Mouse (Mus musculus) midbrain, postnatal 0 days (tissue): ENCODE measurements at regions not wholly inside any gene's neighbourhood (a gene's known extent, or its start where the extent isn't known, plus 50 kb on each side); places are given as distances from the start of the nearest gene placed in this dataset.

Experiments used
- ATAC-seq: fragments of 200-750 bp; cut with Nextera tagmentation; 2 replicates; pipeline ENCODE4 v1.8.0; 2017; ENCODE audit warnings: moderate number of reproducible peaks, mild to moderate bottlenecking, moderate TSS enrichment, moderate library complexity; ENCODE audit not compliant: low FRiP score
- DNase-seq: peaks from one replicate; pipeline ENCODE4 v3.0.0-alpha.2; 2015; ENCODE audit warnings: low spot score
- H3K27ac ChIP-seq: fragments of 300-500 bp; sonication (generic); 2 replicates; pipeline ENCODE4 v1.5.1; 2014; ENCODE audit warnings: low read depth, mild to moderate bottlenecking, low read length, mixed read lengths
- H3K27me3 ChIP-seq: fragments of 300-500 bp; sonication (generic); 2 replicates; pipeline ENCODE4 v1.6.1; 2014; ENCODE audit warnings: low read length, control low read depth, mixed read lengths; ENCODE audit not compliant: insufficient read depth
- H3K36me3 ChIP-seq: fragments of 300-500 bp; sonication (generic); 2 replicates; pipeline ENCODE4 v1.6.1; 2014; ENCODE audit warnings: low read length, control low read depth, mixed read lengths; ENCODE audit not compliant: insufficient read depth
- H3K4me1 ChIP-seq: fragments of 300-500 bp; sonication (generic); 2 replicates; pipeline ENCODE4 v1.6.1; 2014; ENCODE audit warnings: mild to moderate bottlenecking, control low read depth, antibody characterized with exemption, low read length, mixed read lengths; ENCODE audit not compliant: insufficient read depth
- H3K4me2 ChIP-seq: fragments of 300-500 bp; sonication (generic); 2 replicates; pipeline ENCODE4 v1.6.1; 2014; ENCODE audit warnings: low read depth, mild to moderate bottlenecking, low read length, mixed read lengths; ENCODE audit not compliant: poor library complexity, severe bottlenecking
- H3K4me3 ChIP-seq: fragments of 300-500 bp; sonication (generic); 2 replicates; pipeline ENCODE4 v1.5.1; 2014; ENCODE audit warnings: low read depth, mild to moderate bottlenecking, low read length, moderate library complexity
- H3K9ac ChIP-seq: fragments of 300-500 bp; sonication (generic); replicated peaks from 2 replicates; pipeline ENCODE4 v1.6.1; 2014; ENCODE audit warnings: mild to moderate bottlenecking, low read length, moderate library complexity, mixed read lengths; ENCODE audit not compliant: poor library complexity, severe bottlenecking
- H3K9me3 ChIP-seq: fragments of 300-500 bp; sonication (generic); 2 replicates; pipeline ENCODE4 v1.6.1; 2016; ENCODE audit warnings: low read length, control low read depth
- CTCF ChIP-seq: IDR thresholded peaks from 2 replicates; pipeline ENCODE4 v1.5.1; 2016; ENCODE audit warnings: antibody characterized with exemption, mild to moderate bottlenecking
- WGBS: fragments of 180-500 bp; shearing (Covaris S2); extraction: QIAGEN DNeasy Blood & Tissue Kit; methylation state at CpG from one replicate; pipeline ENCODE4 v1.1.7; 2014; 5-methylcytosine and 5-hydroxymethylcytosine counted together

DNA sequence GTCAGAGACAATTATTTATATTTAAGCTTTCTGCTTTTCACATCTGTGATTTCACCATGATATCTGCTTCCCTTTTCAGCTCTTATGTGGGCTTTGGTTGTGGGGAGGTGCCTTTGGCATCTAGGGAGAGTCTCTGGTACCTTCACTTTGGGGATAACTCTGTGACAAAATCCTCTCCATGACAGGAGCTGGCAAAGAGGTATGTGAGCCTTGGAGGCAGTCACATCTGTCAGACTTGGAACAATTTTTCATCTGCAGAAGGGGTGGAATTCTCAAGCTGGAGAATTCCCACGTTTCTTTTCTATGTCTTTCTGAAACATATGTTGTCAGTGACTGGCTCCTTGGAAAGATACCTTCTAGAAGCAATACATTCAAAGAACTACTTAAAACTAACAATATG, 312.2 kb upstream of the Nrg3 start:
- Histone ChIP-seq H3K9ac (no peak overlapping the region), H3K4me2 (no peak overlapping the region), H3K36me3 (no peaks in the 10 kb centered on the region), H3K27me3 (no peaks in the 10 kb centered on the region), H3K4me3 (no peak overlapping the region), H3K9me3 (no peaks in the 10 kb centered on the region), H3K4me1 (no peaks in the 10 kb centered on the region), H3K27ac (no peak overlapping the region)
- TF ChIP-seq CTCF, result no peak
- ATAC-seq (no peak), DNase-seq (no peak)
- WGBS, result 85% methylated on average over 1 of the region's 1 CpGs

DNA sequence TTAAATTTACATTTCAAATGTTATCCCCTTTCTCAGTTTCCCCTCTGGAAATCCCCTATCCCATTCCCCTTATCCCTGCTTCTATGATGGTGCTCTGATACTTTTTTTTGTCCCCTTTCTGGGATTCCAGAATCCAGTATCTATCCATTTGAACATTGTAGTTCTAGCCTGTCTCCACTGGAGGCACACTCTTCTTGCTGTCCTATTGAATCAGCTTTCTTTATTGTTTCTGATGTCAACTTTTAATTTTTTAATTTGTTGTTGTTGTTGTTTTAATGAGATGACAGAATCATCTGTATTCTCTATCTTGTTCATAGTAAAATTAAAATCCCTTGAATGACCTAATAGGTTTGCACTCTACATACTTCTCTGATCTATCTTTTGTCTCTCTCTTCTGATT, 309.0 kb upstream of the Nrg3 start:
- H3K4me1 ChIP-seq, result no peaks in the 10 kb centered on the region
- no peak overlapping the region for H3K27ac ChIP-seq
- peak; percentile 46 for TF ChIP-seq CTCF
- no peak for DNase-seq
- H3K4me2 ChIP-seq, result no peak overlapping the region
- ATAC-seq, result no peak
- no peak overlapping the region for H3K9ac ChIP-seq
- no peaks in the 10 kb centered on the region for H3K9me3 ChIP-seq
- no peaks in the 10 kb centered on the region for H3K36me3 ChIP-seq
- no peaks in the 10 kb centered on the region for H3K27me3 ChIP-seq
- no peak overlapping the region for H3K4me3 ChIP-seq

GRCm38 (mm10) chr14:39768101-39768500, 295.2 kb upstream of the Nrg3 start:
- no peak for ATAC-seq
- H3K4me2 ChIP-seq, result no peak overlapping the region
- H3K36me3 ChIP-seq, result no peaks in the 10 kb centered on the region
- no peak overlapping the region for H3K4me3 ChIP-seq
- no peaks in the 10 kb centered on the region for H3K4me1 ChIP-seq
- no peaks in the 10 kb centered on the region for H3K9me3 ChIP-seq
- DNase-seq, result no peak
- no peaks in the 10 kb centered on the region for H3K27me3 ChIP-seq
- no peak overlapping the region for H3K9ac ChIP-seq
- WGBS, result 38% methylated on average over 2 of the region's 2 CpGs
- TF ChIP-seq CTCF, result no peak
- H3K27ac ChIP-seq, result no peak overlapping the region
